Mouse (Mus musculus) layer of hippocampus, adult 11-12 months (tissue): ENCODE data around the gene Tbcc.

Experiments used
- DNase-seq: peaks from one replicate; pipeline ENCODE4 v3.0.0; 2022; ENCODE audit warnings: low spot score

The Tbcc gene

DNA sequence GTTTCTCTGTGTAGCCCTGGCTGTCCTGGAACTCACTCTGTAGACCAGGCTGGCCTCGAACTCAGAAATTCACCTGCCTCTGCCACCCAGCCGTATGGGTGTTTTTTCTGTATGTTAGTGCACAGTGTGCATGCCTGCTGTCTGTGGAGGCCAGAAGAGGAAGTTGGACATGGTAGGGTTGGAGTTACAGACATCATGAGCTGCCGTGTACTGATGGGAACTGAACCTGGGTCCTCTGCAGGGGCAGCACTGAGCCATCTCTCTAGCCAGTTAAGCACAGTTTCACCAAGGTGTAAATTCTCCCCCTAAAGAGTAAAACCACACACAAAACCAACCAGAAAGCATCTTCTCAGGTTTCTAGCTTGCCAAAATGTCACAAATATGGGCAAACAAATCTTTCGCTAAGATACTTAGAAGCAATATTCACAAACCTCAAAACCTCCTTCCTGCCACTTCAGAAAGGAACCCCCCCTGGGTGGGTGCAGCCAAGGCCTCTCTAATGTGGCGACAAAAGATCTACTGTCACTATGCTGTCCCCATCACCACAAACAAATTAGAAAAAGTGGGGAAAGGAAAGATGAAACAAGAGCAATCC is 20.2 kb upstream of the Tbcc start:
- no peak for DNase-seq

DNA sequence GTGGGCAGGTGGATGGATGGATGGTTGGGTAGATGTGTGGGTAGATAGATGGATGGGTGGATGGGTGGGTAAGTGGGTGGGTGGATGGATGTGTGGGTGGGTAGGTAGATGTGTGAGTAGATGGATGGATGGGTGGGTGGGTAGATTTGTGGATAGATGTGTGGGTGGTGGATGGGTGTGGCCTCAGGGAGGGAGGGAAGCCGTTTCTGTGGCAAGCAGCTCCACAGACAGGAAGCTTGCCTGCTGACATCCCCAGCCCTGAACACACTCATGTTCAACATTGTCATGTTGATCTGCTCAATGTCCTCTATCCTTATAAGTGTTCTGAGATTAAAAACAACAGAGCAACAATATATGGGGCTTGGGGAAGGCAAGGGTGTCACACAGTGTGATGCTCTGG is 19.6 kb upstream of the Tbcc start:
- no peak for DNase-seq

DNA sequence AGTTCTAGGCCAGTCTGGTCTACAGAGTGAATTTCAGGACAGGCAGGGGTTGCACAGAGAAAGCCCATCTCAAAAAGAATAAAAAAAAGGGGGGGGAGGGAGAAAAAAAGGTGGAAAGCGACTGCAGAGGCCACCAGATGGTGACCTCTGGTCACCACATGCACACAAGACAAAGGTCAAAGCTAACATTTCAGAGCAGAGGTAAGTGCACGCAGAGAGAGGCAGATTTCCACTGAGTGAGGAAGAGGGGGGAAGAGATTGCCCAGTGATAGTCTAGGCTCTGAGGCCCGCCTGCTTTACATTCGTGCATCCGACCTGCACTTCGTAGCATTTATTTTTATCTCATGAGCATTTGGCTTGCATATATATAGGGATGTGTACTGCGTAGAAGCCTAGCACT is 17.7 kb upstream of the Tbcc start:
- DNase-seq, result no peak

GRCm38 (mm10) chr17:46874133-46874532 is 16.4 kb upstream of the Tbcc start:
- no peak for DNase-seq

DNA sequence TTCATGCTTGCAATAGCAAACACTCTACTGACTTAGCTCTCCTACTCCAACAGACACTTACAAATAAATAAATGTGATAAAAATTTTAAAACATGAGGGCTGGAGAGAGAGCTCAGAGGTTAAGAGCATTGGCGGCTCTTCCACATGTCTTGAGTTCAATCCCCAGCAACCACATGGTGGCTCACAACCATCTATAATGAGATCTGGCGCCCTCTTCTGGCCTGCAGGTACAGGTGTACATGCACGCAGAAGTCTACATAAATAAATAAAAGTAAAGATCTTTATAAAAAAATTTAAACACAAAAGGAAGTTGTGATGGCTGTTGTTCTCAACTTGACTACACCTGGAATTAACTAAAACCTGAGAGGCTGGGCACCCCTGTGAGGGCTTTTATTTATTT is 14.9 kb upstream of the Tbcc start:
- no peak for DNase-seq

DNA sequence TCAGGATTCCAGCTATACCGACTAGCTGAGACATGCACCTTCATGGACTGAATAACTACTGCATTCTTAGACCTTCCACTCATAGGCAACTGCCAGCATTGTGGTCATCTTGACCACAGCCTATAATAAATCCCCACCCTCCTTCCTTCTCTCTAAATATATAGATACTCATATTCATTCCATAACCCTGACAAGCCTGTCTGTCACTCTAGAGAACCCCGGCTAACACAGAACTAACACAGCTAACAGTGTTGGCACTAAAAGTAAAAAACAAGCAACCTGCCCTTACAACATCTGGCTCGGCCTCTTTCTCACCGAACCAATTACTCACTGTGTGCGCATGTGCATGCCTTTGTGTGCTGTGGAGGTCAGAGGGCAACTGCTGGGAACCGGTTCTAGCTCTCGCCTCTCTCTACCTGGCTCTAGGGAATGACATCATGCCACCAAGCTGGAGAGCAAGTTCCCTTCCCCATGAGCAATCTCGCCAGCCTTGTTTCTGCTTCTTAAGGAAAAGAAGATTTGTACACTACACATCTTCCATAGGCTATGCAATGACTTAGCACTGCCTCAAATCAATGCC is 14.0 kb upstream of the Tbcc start:
- no peak for DNase-seq

DNA sequence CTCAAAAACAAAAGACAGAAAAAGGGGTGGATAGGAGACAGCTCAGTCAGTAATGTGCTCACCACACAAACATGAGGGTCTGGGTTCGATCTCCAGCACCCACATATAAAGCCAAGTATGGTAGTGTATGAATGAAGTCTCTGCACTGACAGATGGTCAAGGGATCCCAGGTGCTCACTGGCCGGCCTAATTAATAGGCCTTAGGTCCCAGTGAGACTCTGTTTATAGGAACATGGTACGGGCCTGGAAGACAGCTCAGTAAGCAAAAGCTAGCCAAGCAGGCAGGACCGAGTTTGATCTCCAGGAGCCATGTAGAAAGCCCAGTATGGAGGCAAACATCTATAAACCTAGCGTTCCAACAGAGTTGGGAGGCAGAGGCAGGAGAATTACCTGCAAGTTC is 13.4 kb upstream of the Tbcc start:
- no peak for DNase-seq

DNA sequence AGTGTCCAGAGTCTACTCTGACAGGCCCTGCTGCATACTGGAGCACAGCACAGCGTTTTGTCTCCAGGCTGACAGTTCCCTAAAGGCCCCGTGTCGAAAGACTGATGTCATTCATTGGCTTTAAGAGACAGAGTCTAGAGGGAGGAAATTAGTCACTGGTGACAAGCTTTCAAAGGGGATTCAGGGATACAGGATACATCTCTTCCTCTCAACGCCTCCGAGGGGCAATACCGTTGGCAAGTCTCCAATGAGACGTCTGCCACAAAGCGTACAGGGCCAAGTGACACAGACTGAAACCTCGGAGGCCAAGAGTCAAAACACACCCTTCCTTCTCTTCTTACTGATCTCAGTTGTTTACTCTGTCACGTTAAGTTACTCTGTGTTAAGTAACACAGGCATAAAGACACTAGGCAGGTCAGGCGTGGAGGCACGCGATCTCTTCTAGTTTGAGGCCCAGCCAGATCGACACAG is 10.6 kb upstream of the Tbcc start:
- DNase-seq, result no peak

GRCm38 (mm10) chr17:46880322-46880721 is 10.2 kb upstream of the Tbcc start:
- DNase-seq, result no peak

- no peak for DNase-seq
Observed at GRCm38 (mm10) chr17:46881728-46882127, 8.8 kb upstream of the Tbcc start.

DNA sequence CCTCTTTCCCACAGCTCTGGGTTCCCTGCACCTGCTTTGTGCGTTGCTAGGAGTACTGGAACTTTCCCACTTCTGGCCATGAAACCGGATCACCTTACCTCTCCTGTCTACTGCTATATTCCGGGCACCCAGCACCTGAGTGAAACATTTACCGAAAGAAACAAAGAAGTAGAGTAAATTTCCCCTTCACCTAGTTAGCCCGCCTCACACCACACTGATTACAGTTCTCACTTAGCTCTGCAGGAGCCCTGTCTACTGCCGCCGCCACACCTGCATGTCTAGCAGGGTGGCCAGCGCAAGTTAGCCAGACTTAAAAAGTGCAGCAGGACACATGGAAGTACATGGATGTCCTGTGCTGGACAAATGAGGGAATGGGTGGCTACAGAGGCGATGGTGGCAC is 7.4 kb upstream of the Tbcc start:
- DNase-seq, result no peak

DNA sequence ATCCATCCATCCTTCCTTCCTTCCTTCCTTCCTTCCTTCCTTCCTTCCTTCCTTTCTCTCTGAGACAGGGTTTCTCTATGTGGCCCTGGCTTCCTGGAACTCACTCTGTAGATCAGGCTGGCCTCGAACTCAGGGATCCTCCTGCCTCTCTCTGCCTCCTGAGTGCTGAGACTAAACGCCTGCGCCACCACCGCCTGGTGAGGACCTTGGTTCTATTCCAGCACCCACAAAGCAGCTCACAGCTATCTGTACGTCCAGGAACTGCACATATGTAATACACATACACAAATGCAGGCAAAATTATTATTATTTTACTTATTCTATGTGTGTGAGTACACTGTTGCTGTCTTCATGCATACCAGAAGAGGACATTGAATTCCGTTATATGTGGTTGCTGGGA is 5.7 kb upstream of the Tbcc start:
- DNase-seq, result no peak

DNA sequence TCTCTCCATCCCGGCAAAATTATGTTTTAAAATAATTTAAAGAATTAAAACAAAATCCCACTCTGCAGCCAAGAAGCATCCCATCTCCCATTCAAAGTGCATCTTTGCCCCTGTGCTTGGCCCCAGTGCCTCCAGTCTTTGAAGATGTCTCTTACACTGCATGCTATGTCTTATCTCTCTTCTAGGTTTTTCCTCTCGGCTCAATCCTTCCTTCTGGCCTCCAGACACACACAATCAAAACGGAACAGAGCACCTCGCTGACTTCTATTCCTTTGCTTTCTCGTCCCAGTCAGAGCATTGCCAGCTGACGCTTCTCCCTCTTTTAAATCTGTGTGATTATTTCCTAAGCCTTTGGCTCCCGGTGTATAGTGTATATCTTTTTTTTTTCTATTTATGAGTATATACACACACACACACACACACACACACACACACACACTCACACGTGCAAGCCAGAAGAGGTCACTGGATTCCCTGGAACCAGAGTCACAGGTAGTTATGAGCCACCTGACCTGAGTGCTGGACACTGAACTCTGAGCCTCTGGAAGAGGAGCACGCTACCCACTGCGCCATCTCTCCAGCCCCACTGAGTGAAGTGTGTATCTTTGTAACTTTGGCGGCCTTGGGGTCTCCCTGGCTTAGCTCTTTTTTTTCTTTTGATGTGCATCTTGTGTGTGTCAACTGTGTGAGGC is 5.1 kb upstream of the Tbcc start:
- DNase-seq, result no peak

GRCm38 (mm10) chr17:46885910-46886643 is 4.4 kb upstream of the Tbcc start:
- no peak for DNase-seq

- peak; percentile 61 for DNase-seq
Observed at GRCm38 (mm10) chr17:46888511-46889212, 1.8 kb upstream of the Tbcc start.

- DNase-seq, result peak; percentile 79
Observed at GRCm38 (mm10) chr17:46889450-46890084, 917 bp upstream of the Tbcc start.

GRCm38 (mm10) chr17:46890843-46891594 is 535 bp downstream of the Tbcc start:
- peak; percentile 49 for DNase-seq

DNA sequence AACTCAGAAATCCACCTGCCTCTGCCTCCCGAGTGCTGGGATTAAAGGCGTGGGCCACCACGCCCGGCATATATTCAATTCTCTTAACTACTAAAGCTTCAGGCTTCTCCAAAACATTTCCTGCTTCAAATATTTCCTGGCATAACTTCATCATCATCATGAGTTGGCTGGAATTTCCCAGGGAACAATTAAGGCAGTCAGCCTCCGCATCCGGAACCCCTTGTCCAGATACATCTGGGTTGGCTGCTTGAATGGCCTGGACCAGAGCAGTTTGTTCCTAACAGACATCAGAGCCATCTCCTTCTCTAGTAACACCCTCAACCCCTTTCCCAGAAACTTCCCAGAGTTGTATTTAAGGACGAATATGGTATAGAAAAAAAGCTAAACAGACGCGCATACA is 4.9 kb downstream of the Tbcc start:
- DNase-seq, result no peak

DNA sequence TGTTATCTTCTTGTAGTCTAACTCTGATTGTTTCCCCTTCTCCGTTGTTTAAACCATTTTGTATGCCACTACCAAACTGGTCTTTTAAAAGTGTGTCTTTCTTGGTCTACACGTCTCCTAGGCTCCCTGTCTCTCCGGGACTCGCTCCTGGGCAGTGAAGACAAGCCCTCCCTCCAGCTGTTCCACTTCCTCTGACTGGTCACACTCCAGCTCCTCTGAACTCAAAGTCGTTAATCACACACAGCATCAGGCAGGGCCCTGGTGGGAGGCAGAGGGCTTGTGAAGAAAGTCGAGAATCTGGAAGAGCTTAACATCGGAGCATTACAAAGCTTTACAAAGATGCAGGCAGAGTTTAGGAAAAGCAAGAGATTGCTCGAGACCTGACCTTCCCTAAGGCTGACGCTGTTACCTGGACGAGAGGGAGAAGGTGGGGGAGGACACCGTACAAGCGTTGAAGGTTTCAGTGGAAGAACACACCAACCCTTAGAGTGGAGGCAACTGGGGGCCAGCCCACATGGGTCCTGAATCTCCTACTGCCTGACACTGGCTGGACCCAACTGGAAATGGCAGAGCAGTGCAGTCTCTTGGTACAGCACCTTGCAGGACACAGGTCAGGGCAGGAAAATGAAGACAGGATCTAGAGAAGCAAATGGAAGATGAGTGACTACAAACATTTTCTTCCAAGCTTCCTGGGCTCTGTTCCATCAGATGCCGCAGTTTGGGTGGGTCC is 6.9 kb downstream of the Tbcc start:
- no peak for DNase-seq

GRCm38 (mm10) chr17:46900941-46901340 is 10.5 kb downstream of the Tbcc start:
- DNase-seq, result no peak
